Mouse (Mus musculus) heart, postnatal 25 days (tissue): ENCODE measurements around the gene Gm20388. TPM values are rescaled to one million over a fixed set of nuclear protein-coding genes. Genes with fewer than 3 reads are reported as not detected.

Source experiments
- DNase-seq: peaks from one replicate; pipeline ENCODE4 v3.0.0; 2022; ENCODE audit warnings: low spot score
- intact Hi-C: fragments of 180-260 bp; cut with DNase I; formaldehyde crosslinking; loops from one replicate; pipeline ENCODE4 v1.15.1; 2025
- total RNA-seq, 2 experiments: library from RNA; stranded (reverse); gene quantifications; 2 replicates each; pipeline ENCODE4 v1.2.3; 2021

The Gm20388 gene
- total RNA-seq, 2 experiments from 2014 or later: 2.7 TPM; not detected in 1

DNA sequence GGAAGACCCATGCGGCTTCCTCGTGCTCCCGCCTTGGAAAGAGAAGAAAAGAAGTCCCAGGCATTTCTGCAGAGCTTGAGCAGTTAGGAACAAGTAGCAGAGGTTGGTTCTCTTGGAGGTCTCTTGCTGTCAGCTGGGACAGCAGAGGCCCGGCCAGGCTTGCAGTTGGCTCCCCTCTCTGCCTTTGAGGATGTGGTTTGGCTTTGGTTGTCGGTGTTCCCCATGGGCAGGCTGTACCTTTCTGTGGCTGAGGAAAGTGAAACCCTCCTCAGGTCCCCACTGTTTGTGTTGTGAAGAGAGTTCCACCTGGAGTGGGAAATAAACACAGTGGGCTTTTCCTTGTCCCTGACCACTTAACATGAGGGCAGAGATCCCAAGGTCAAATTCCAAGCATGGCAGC is 2097.8 kb downstream of the Gm20388 start:
- intact Hi-C loops: no loop called here

DNA sequence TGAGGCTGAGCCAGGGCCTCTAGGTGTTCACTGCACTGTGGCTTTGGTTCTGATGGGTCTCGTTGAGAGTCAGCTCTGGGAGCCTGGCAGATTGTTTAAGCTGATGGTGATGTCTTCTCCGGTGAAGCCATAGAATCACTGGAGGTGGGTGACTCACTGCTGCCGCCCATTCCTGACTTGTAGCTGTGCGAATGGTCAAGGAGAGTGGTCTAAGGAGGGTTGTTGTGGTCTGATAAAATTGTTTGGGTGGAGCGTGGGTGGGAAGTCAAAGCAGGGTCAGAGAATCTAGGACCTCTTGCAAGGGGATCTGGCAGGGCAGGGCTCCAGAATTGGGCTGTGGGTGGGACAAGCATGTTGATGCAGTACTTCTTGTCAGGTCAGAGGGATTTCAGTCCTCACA is 2100.0 kb downstream of the Gm20388 start:
- intact Hi-C loops: no loop called here
- DNase-seq: no peak

More for the DNA sequence above, 2097.8 kb downstream of the Gm20388 start:
- DNase-seq: no peak

DNA sequence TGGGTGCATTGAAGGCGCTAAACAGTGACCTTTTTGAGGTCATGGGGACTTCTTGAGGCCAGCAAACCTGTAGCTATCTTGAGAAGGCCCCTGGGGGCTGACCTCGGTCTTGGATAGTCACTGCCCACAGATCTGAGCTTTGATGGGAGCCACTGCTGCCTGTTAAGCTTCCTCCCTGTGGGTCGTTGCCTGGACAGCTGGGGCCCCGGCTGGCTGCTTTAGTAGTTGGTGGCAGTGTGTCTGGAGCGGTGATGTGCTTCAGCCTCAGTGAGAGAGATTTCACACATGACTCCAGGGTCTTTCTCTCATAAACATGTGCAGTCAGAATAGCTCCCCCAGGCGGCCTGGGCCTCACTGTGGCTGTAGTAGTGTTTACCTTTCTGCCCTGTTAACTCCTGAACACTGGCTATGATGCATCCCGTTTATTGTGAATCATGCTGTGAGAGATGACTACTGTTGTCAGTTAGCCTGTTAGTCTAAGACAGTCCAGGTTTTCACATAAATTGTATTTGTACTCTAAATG is 2100.5 kb downstream of the Gm20388 start:
- intact Hi-C loops: no loop called here
- DNase-seq: no peak

DNA sequence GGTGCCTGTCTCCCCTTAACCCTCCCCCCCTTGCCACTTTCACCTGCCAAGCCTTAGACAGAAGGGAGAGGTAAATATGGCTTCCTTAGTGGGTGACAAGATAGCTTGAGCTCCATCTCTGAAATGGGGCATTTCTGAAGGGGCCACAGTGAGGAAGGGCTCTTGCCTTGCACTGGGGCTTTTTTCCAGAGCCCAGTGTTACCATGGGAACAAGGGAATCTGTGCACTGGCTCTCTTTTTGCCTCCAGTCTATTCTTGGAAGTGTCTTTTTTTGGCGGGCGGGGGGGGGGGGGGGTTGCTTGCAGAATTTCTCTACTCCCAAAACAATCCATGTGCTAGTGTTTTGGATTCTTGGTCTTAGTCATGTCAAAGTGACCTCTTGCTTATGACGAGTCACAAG is 2104.0 kb downstream of the Gm20388 start:
- DNase-seq: no peak
- intact Hi-C loops: no loop called here

DNA sequence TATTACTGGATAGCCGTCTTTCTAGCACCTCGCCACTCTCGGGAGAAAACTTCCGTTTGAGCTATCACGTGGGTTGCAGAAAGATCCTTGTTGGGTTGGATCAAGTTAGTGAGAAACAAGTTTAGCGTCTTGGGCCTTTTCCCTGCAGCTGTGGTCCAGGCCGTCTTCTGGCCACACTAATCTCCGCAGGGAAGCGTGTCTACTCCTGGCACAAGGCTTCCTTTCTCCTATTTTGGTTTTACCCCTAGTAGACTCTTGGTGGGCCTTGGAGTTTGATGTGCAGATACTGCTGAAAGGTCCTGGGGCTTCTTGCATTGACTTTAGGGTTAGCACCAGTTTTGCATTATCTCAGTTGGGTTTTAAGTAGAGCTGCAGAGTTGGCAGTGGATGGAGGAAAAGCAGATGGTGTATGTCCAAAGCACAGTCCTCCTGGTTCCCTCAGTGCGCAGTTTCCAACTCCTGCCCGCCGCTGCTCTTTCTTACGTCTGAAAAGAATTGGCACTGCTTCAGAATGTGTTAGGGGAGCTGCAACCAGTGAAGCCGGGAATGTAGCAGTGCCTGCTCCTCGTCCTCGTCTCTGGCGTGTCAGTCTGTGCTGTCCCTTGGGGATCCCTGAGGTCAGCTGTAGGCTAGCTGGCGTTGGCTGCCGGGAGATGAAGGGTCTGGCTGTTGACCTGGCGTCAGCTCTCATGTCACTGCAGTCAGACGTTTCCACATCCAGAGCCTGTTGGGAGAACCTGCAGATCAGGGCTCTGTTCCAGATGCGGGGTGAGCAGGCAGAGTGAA is 2107.6 kb downstream of the Gm20388 start:
- peak; percentile 31 for DNase-seq
- intact Hi-C loops: no loop called here

DNA sequence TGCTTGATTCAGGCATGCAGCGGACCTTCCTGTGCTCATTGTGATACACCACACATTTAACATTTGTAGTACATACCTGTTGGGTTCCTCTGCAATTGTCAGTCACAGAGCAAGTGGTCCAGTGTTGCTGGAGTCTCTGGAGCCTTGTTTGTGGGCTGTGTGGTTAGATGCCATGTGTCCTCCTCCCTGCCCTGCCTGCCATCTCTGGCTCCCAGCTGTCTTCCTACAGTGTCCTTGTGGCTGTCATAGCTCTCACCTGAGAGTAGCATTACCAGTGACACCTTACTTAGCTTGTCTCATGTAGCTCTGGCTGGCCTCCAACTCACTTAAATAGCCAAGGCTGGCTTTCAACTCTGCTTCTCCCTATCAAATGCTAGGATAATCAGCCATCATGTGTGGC is 2108.5 kb downstream of the Gm20388 start:
- DNase-seq: no peak
- intact Hi-C loops: no loop called here

DNA sequence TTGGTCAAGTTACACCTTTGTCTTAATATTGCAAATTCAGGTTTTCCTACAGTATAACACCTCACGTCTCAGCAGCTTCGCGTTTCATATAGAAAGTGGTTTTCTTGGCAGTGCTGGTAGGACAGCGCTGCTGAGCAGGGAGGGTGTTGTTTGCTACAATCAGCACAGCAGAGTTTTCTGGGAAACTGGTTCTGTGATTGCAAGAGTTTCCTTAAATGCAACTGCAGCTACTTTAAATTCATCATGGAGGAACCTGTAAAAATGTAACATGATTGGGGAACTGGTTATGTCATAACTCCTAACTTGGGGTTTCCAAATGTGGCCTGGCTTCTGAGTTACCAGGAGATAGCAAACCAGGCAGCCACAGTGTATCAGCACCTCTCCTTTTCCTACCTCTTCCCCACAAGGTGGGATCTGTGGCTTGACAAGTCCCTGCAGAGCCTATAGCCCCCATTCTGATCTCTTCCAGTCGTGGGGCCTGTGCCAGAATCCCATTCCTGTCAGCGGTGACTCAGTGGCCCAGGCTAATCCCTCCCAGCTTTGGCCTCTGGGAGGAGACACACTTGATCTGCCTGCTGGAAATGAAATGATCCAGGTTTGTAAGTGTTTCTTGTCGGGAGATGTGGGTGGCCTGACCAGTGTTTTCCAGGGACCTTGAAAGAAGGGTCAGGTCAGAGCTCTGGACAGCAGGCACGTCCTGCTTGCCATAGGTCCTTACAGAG is 2109.6 kb downstream of the Gm20388 start:
- DNase-seq: no peak
- intact Hi-C loops: no loop called here

DNA sequence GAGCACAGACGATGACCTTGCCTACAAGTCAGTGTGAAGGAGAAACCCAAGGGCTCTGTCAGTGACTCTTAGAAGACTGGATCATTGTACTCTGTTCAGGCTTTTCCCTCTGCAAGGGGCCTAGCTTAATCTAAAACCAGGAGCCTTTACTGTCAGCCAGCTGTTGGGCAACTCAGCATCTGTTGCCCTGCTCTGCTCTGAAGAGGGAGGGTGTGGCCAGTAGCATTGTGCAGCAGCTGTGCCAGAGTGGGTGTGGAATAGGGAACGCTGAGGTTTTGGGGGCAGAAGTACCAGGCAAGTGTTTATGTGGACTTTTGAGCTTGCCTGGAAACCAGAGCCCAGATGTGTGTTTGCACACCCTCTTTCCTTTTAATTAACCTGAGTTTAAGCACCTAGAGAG is 2111.1 kb downstream of the Gm20388 start:
- no peak for DNase-seq
- intact Hi-C loops: no loop called here

DNA sequence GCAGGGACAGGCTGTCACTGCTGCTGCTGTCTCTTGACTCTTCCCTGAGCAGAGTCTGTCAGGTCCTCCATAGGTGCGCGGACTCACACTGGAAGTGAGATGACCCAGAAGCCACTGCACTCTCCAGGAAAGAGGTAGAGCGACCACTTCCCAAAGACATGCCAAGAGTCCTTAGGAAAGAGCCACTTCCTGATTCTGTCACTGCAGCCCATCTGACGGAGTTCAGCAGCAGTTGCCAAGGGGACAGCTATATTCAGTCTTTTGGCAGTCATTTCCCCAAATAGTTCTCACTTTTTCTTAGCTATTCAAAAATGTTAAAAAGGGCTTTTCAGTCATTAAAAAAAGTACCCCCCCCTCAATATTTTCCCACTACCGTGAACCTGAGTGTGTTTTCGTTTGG is 2111.6 kb downstream of the Gm20388 start:
- intact Hi-C loops: no loop called here

DNA sequence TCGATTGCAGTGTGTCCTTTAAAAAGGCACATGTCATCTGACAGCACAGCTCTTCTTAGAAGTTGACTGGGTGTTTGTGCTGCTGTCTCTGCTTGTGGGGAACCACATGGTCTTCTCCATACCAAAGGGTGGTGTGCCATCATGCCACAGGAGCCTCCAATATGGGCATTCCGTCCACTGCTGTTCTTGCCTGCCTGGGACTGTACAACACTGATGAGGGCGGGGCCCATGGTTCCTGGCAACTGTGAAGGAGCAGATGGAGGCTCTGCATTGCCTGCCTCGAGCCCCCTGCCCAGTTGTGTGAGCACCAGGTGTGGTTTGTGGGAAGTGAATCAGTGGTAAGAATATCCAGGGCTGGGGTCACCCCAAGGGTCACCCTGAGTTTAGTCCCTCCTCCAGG is 2112.1 kb downstream of the Gm20388 start:
- DNase-seq: no peak
- intact Hi-C loops: no loop called here

More for the DNA sequence above, 2111.6 kb downstream of the Gm20388 start:
- DNase-seq: no peak

DNA sequence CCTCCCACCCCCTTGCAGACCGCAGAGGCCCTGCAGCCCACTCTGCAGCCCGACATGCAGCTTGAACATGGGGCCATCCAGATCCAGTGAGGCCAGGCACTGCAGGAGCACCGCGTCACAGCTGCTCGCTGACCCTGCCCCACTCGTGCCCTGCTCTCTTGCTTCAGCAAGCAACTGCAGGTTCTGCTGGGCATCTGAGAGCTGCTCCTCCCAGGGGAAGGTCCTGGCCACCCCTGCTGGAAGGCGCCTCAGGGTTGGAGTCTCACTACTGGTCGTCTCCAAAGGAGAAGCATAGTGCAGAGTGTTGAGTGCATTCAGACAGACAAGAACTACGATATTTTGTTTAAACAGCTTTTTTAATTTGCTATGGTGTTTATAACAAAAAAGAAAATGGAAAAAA is 2114.9 kb downstream of the Gm20388 start:
- intact Hi-C loops: no loop called here
- DNase-seq: no peak

DNA sequence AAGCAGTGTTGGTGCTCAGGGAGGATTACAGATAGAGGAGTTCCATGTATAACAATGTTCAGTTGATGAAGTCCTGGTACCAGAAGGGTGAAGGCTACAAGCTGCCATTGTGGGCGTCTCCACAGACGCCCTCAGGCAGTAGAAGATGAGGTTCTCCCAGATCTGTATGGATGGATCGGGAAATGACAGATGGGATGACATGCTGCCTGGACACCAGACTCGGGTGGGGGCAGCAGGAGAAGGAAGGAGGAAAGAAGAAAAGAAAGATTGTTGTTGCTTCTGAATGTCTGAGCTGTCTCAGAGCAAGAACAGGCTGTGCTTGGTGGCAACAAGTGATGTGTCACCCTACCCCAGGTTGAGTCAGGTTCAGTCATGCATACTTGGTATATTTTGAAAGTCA is 2117.5 kb downstream of the Gm20388 start:
- intact Hi-C loops: no loop called here
- DNase-seq: no peak

DNA sequence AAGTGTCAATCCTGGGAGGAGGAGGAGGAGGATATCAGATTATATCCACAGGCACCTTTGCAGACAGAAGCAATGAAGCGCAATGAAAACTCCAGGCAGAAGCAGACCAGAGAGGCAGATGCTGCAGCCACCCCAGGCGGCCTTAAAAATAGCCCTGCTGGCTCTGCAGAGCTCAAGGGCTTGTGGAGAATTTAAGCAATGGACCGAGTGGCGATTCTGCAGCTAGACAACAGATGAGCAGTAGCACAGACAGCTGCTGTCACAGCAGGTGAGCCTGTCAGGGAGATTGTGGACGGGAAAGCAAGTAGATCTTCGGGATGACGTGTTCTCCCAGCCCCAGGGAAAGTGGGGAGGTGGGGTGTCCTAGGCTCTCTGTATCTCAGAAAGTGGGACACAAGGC is 2120.3 kb downstream of the Gm20388 start:
- intact Hi-C loops: no loop called here
- DNase-seq: no peak

DNA sequence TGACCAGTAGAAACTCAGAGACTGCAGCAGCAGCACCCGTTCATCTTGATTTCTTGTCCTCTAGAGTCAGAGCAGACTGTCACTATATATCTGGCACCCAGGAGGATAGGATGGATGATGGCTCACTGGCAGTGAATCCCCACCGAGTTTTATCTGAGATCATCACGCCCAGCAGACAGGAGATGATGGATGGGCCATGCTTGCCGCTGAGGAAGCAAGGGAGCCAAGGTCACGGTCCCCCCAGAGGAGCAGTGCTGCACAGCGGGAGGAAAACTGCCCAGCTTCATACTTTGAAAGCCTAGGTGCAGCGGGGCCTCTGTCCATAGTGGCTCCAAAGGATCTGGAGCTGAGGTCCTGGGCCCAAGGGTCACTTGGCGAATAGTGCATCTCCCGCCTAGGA is 2122.1 kb downstream of the Gm20388 start:
- intact Hi-C loops: no loop called here
- no peak for DNase-seq

DNA sequence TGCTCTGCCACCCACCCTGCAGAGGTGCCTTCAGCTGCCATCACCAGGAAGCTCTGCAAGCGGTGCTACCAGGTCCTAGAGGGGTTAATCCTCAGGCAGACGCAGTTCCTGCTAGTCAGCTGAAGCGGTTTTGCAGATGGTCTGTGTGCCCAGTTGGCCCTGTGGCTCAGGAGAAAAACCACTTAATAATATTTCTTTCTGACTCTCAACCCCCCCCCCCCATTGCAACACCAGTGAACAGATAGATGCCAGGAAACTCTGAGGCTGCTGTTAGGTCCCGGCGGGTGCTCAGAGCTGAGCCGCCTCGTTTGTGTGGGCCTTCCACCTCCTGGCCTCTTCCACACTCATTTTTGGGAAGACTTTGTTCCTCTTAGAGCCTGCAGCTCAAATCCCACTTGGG is 2124.9 kb downstream of the Gm20388 start:
- intact Hi-C loops: no loop called here
- no peak for DNase-seq

DNA sequence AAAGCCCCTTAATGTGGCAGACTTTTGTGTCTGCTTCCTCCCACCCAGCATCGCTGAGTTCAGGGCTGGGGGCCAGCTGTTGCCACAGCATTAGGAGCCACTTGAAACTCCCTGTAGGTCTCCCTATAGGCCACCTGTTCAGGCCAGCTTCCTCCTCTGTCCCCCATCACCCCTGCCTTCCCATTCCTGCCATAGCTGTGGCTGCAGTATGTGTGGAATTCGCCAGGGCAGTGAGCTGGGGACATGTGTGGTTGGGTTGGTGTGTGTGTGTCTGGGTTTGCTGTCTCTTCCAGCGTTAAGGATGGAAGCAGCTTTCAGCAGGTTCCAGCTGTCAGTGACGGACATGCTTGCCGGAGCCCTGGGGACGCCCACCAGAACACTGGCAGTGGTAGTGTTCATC is 2125.7 kb downstream of the Gm20388 start:
- no peak for DNase-seq
- intact Hi-C loops: no loop called here

DNA sequence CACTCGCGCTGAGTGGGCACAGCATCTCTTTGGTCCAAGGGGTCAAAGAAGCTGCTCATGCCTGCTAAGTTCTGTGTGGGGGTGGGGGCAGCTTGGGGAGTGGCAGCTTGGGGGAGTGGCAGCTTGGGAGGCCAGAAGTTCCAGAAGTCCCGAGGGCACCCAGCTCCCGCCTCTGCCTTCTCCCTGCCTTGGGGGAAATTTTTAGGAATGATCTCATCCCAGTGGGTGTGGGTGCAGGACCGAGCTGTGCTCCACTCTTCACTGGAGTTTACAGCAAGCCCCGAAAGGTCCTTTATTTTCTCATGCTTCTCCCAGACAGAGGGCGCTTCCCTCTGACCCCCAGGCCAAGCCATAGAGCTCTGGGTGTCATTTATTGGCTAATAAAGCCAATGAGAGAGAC is 2126.6 kb downstream of the Gm20388 start:
- intact Hi-C loops: no loop called here
- DNase-seq: no peak

DNA sequence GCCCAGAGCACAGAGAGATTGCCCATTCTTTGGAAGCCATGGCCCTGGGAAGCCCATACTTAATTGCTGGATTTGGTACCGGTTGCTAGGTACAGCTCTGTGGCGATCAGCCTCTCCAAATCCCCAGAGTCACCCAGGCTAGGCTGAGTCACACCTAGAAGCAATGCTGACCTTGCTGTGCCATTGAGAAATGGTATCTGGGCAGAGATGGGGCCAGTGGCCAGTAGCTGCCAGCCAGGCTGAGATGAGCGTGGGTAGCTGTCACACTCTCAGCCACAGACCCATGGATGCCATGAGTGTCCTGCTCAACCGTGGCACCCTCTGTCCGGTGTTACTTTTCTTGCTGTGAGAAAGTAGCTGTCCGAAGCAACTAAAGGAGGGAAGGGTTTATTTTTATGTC is 2127.4 kb downstream of the Gm20388 start:
- no peak for DNase-seq
- intact Hi-C loops: no loop called here

DNA sequence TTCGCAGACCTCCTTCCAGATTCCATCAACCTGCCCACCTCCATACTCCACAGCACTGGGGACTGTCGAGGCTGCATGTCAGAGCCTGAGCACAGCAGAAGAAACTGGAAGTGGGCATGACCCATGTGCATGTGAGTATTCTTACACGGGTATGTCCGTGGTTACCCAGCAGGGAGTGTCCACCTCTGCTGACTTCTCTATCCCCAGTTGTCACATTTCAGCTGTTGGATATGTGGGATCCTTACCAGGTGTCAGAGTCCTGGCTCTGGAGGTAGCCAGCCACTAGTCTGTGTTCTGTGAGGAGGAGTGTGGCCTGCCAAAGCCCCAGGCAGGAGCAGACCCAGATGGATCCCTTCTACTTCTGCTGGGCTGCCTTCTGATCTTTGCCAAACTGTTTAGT is 2128.8 kb downstream of the Gm20388 start:
- intact Hi-C loops: no loop called here
- no peak for DNase-seq

DNA sequence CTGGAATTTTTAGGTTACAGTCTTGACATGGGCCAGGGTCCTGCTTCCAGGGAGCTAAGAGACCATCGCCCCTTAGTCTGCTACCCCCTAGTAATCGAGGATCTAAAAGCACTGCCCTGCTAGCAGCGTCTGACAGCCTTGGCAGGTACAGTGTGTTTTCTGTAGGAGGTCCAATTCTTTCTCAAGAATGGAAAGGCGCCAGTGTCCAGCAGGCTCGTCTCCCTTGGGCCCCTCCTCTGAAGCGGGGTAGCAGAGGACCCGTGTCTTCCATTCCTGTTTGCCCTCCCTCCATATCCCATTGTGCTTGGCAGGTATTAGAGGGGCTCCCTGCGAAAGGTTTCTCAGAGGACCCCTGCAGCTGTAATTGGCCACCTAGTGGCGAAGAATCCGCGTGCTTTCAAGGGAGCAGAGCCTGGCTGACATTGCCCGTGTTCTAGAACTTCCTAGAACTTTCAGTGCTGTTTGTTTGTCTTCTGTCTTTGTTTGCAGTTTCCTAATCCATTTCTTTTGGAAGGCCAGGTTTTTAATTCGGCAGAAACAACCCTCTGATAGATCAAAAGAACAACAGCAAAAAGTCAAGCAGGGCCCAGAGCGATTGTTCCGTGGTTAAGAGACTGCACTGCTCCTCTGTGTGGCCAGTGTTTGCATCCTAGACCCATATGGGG is 2136.7 kb downstream of the Gm20388 start:
- intact Hi-C loops: no loop called here

DNA sequence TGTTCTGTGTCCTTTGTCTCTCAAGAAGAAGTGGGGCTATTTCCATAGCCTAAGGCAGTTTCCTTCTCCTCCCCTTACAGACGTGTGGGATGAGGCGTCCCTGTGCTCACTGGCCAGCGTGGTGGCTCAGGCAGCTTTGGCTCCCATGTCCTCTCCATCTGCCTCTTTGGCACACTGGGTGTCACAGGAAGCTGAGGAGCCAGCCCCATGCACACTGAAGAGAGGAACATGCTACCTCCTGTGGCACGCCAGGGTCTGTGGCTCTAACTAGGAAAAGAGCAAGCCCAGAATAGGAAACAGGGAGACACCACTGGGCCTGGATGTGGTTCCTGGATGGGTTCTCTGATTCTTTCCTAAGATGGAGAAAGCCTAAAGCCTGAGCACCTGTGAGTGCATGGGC is 2138.6 kb downstream of the Gm20388 start:
- intact Hi-C loops: no loop called here
- no peak for DNase-seq

More for the DNA sequence above, 2136.7 kb downstream of the Gm20388 start:
- peak; percentile 33 for DNase-seq
